9 mouse cellular contexts compared by ENCODE assay signal in the genomic region with DNA sequence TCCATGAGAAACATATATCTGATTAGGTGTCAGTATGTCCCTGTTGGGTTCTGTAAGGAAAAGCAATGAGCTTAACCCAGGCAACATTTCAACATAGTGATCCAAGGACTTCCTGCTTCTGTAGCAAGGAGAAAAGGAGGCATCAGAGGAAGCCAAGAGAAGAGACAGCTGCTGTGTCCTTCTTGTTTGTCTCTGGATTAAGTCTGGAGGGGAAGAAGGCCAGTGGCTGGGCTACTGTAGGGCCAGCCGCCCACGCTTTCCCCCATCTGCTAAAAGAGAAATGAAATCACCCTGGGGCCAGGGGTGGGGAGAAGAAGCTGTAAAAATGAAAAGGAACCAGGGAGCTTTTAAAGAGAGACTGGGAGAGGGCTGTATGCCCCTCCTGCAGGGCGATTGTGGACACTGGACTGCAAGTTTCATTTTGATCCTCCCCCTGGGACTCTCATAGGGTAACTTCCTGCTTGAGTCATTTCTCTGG. TPM values are rescaled to one million over a fixed set of nuclear protein-coding genes. Genes with fewer than 3 reads are reported as not detected.
DNase-seq lines count a peak whose midpoint lies in the region; ATAC-seq and TF ChIP-seq lines count a peak whose summit lies in the region.
"Had no signal": no experiment of that assay in that cellular context is flagged by ENCODE, and none has a peak within 500 bp of the region (broad histone marks: within the 10 kb centered on the region; RNA-seq: fewer than 3 reads in every experiment).

No protein-coding gene starts in this region.

- H3K27ac ChIP-seq in heart, adult 2 months: peak overlapping the region; percentile 85
- peak overlapping the region; percentile 48; the same call in 1 of the 2 replicates for H3K27ac ChIP-seq in kidney, embryonic 14.5 days (ENCODE audit: low read depth, low read length)
- H3K27ac ChIP-seq in thymus, adult 2 months (ENCODE audit: control insufficient read depth, insufficient read depth, low read length): no peak overlapping the region
- no peak overlapping the region for H3K27ac ChIP-seq in hindbrain, embryonic 12.5 days

- H3K9me3 ChIP-seq in kidney, embryonic 14.5 days (ENCODE audit: control insufficient read depth, low read length): no peaks in the 10 kb centered on the region
- no peaks in the 10 kb centered on the region; the same call in 1 of the 2 replicates for H3K9me3 ChIP-seq in hindbrain, embryonic 12.5 days (replicated peaks)

- H3K4me2 ChIP-seq in kidney, embryonic 14.5 days (replicated peaks; ENCODE audit: low read depth, low read length): no peak overlapping the region
- no peak overlapping the region for H3K4me2 ChIP-seq in hindbrain, embryonic 12.5 days (replicated peaks)

- TF ChIP-seq EP300 in heart, adult 2 months (IDR thresholded peaks at IDR 0.05; ENCODE audit: insufficient read depth, low read depth, low read length): peak; percentile 59; the same call in 1 of the 2 replicates

- intact Hi-C loops in heart, adult 2 months (cut with DNase I): no loop called here

- peak; percentile 24; the same call in 1 of the 2 replicates for TF ChIP-seq POLR2A in heart, adult 2 months (IDR thresholded peaks at IDR 0.05; ENCODE audit: insufficient read depth, low read depth, low read length)
- TF ChIP-seq POLR2A in thymus, adult 2 months (IDR thresholded peaks at IDR 0.05; ENCODE audit: control insufficient read depth, extremely low read depth, insufficient read depth, low read length, poor library complexity): no peak

- peak; percentile 73 for ATAC-seq in kidney, embryonic 14.5 days (ENCODE audit: low FRiP score, low TSS enrichment)
- no peak for ATAC-seq in hindbrain, embryonic 12.5 days (ENCODE audit: low FRiP score)

- peaks cover 22% of the 10 kb centered on the region for H3K4me1 ChIP-seq in heart, adult 2 months (ENCODE audit: control insufficient read depth, insufficient read depth, low read length)
- H3K4me1 ChIP-seq in kidney, embryonic 14.5 days (ENCODE audit: control insufficient read depth, insufficient read depth, low read length): peaks cover 10% of the 10 kb centered on the region; the same call in 1 of the 2 replicates
- no peaks in the 10 kb centered on the region for H3K4me1 ChIP-seq in thymus, adult 2 months (replicated peaks; ENCODE audit: control insufficient read depth, insufficient read depth, low read length)
- H3K4me1 ChIP-seq in hindbrain, embryonic 12.5 days: no peaks in the 10 kb centered on the region

- peak; percentile 41 for TF ChIP-seq CTCF in heart, adult 2 months (IDR thresholded peaks at IDR 0.05)
- no peak for TF ChIP-seq CTCF in thymus, adult 2 months (IDR thresholded peaks at IDR 0.05; ENCODE audit: borderline replicate concordance, control insufficient read depth, extremely low read depth, insufficient read depth, low read length, poor library complexity)

- peak overlapping the region; percentile 31 for H3K9ac ChIP-seq in heart, adult 2 months (ENCODE audit: low read depth, low read length)
- no peak overlapping the region for H3K9ac ChIP-seq in kidney, embryonic 14.5 days (ENCODE audit: low read depth, low read length)
- H3K9ac ChIP-seq in hindbrain, embryonic 12.5 days: no peak overlapping the region

- peak; percentile 82 for DNase-seq in layer of hippocampus, adult 9-11 months
- no peak for DNase-seq in layer of hippocampus, postnatal 36 days
- DNase-seq in heart, adult 2 months: peak; percentile 73 to 86
- DNase-seq in ovary, postnatal 14 days (ENCODE audit: low spot score): peak; percentile 32
- no peak for DNase-seq in thymus, adult 2 months
- no peak for DNase-seq in thymus, postnatal 10 days (ENCODE audit: low spot score in 2 of 2)
- DNase-seq: right cerebral cortex, adult 18-20 months had no signal

- WGBS in heart, adult 2 months: 26% methylated on average over 3 of the region's 3 CpGs
- 19% methylated on average over 3 of the region's 3 CpGs for WGBS in kidney, embryonic 14.5 days
- 81% methylated on average over 3 of the region's 3 CpGs for WGBS in thymus, adult 2 months
- WGBS in hindbrain, embryonic 12.5 days: 66% methylated on average over 3 of the region's 3 CpGs

- H3K79me2 ChIP-seq in heart, adult 2 months (replicated peaks; ENCODE audit: control insufficient read depth, insufficient read depth, low read length): no peaks in the 10 kb centered on the region

- no peak overlapping the region for H3K4me3 ChIP-seq in heart, adult 2 months
- H3K4me3 ChIP-seq in kidney, embryonic 14.5 days (ENCODE audit: low read length): no peak overlapping the region
- no peak overlapping the region for H3K4me3 ChIP-seq in thymus, adult 2 months (ENCODE audit: control insufficient read depth, insufficient read depth, low read length)
- no peak overlapping the region for H3K4me3 ChIP-seq in hindbrain, embryonic 12.5 days

- no peaks in the 10 kb centered on the region for H3K27me3 ChIP-seq in heart, adult 2 months (ENCODE audit: control insufficient read depth, insufficient read depth, low read length)
- no peaks in the 10 kb centered on the region for H3K27me3 ChIP-seq in kidney, embryonic 14.5 days (ENCODE audit: control insufficient read depth, insufficient read depth, low read length)
- no peaks in the 10 kb centered on the region for H3K27me3 ChIP-seq in thymus, adult 2 months (ENCODE audit: control insufficient read depth, insufficient read depth, low read length)
- no peaks in the 10 kb centered on the region for H3K27me3 ChIP-seq in hindbrain, embryonic 12.5 days

- no peaks in the 10 kb centered on the region; the same call in none of the 2 replicates for H3K36me3 ChIP-seq in heart, adult 2 months (ENCODE audit: control insufficient read depth, insufficient read depth, low read length)
- H3K36me3 ChIP-seq in kidney, embryonic 14.5 days (ENCODE audit: control insufficient read depth, insufficient read depth, low read length): no peaks in the 10 kb centered on the region
- no peaks in the 10 kb centered on the region for H3K36me3 ChIP-seq in thymus, adult 2 months (ENCODE audit: control insufficient read depth, insufficient read depth, low read length)
- H3K36me3 ChIP-seq in hindbrain, embryonic 12.5 days: no peaks in the 10 kb centered on the region

RNA-seq across cellular contexts. Expression of a gene that starts 12.9 kb away (rescaled TPM):
- total RNA-seq in layer of hippocampus, postnatal 36 days (2021): 1 to 10 TPM; 3.2 to 3.6 TPM
- 10 to 100 TPM; 19.0 to 23.3 TPM for total RNA-seq in heart, adult 2 months (2021)
- 7.9 and 12.1 TPM in 2 replicates for polyA plus RNA-seq in heart, adult 2 months (2012; rRNA removed)
- polyA plus RNA-seq in kidney, embryonic 14.5 days (2014; fragmentation: Nextera tagmentation; extraction: Ambion mirVana): 2.5 and 3.1 TPM in 2 replicates
- 7.2 and 7.5 TPM in 2 replicates for polyA plus RNA-seq in thymus, adult 2 months (2012; rRNA removed)
- 3.4 and 3.9 TPM in 2 replicates for polyA plus RNA-seq in hindbrain, embryonic 12.5 days (2016; fragmentation: Nextera tagmentation; extraction: Ambion mirVana)

RNA-seq across cellular contexts. Expression of a gene that starts 30.9 kb away (rescaled TPM):
- total RNA-seq in layer of hippocampus, postnatal 36 days (2021): 10 to 100 TPM; 87.4 to 92.0 TPM
- total RNA-seq in heart, adult 2 months (2021): 1 to 10 TPM; 1.0 to 1.4 TPM
- polyA plus RNA-seq in heart, adult 2 months (2012; rRNA removed): 1.8 and 3.2 TPM in 2 replicates
- 6.2 and 11.4 TPM in 2 replicates for polyA plus RNA-seq in kidney, embryonic 14.5 days (2014; fragmentation: Nextera tagmentation; extraction: Ambion mirVana)
- 0.57 and 0.70 TPM in 2 replicates for polyA plus RNA-seq in thymus, adult 2 months (2012; rRNA removed)
- 6.1 and 6.4 TPM in 2 replicates for polyA plus RNA-seq in hindbrain, embryonic 12.5 days (2016; fragmentation: Nextera tagmentation; extraction: Ambion mirVana)

RNA-seq across cellular contexts. Expression of a gene that starts 54.3 kb away (rescaled TPM):
- total RNA-seq in layer of hippocampus, postnatal 36 days (2021): 10 to 100 TPM; 32.5 to 32.9 TPM
- total RNA-seq in heart, adult 2 months (2021): 100 to 1,000 TPM; 110 to 128 TPM
- polyA plus RNA-seq in heart, adult 2 months (2012; rRNA removed): 151 TPM in 2 replicates
- polyA plus RNA-seq in kidney, embryonic 14.5 days (2014; fragmentation: Nextera tagmentation; extraction: Ambion mirVana): 158 and 169 TPM in 2 replicates
- polyA plus RNA-seq in thymus, adult 2 months (2012; rRNA removed): 34.6 and 38.1 TPM in 2 replicates
- polyA plus RNA-seq in hindbrain, embryonic 12.5 days (2016; fragmentation: Nextera tagmentation; extraction: Ambion mirVana): 83.3 and 90.4 TPM in 2 replicates

Comparison
In these comparisons a context has a peak if more than half of its experiments do, and no peak if none do; other contexts are left out.
1. DNase-seq: peak in layer of hippocampus, adult 9-11 months (single experiment), heart, adult 2 months (2 of 2) and ovary, postnatal 14 days (single experiment); none in layer of hippocampus, postnatal 36 days (0 of 2), thymus, adult 2 months (single experiment) and thymus, postnatal 10 days (0 of 2).
2. H3K27ac ChIP-seq: peak in heart, adult 2 months (single experiment) and kidney, embryonic 14.5 days (single experiment); none in thymus, adult 2 months (single experiment) and hindbrain, embryonic 12.5 days (single experiment).